Mouse (Mus musculus) lung, adult 2 months (tissue): ENCODE measurements around the gene Arnt2. TPM values are rescaled to one million over a fixed set of nuclear protein-coding genes. Genes with fewer than 3 reads are reported as not detected.

Experiments used
- DNase-seq: peaks from one replicate; pipeline ENCODE4 v3.0.0; 2022
- H3K4me1 ChIP-seq: fragments of 200-500 bp; 2 replicates; pipeline ENCODE4 v1.6.1; 2011; ENCODE audit warnings: low read length; ENCODE audit not compliant: control insufficient read depth, insufficient read depth
- H3K4me3 ChIP-seq: fragments of 200-500 bp; replicated peaks from 2 replicates; pipeline ENCODE3; 2011; ENCODE audit warnings: low read depth, mild to moderate bottlenecking, control low read depth, low read length; ENCODE audit errors: extremely low read depth
- CTCF ChIP-seq: fragments of 200-500 bp; IDR thresholded peaks from 2 replicates; pipeline ENCODE4 v1.5.1; 2011; ENCODE audit warnings: mild to moderate bottlenecking, low read length, control low read depth; ENCODE audit not compliant: insufficient read depth
- POLR2A ChIP-seq: fragments of 200-500 bp; IDR thresholded peaks from 2 replicates; pipeline ENCODE4 v1.6.1; 2011; ENCODE audit warnings: low read depth, mild to moderate bottlenecking, control low read depth, low read length, borderline replicate concordance; ENCODE audit errors: extremely low read depth
- WGBS: fragments of 180-500 bp; shearing (Covaris S2); methylation state at CpG from one replicate; pipeline ENCODE4 v1.1.7; 2018; 5-methylcytosine and 5-hydroxymethylcytosine counted together
- polyA plus RNA-seq: library from polyadenylated mRNA; depleted of rRNA; stranded (reverse); fragments of >200 nt; gene quantifications from 2 replicates; pipeline ENCODE4 v1.2.3, GENCODE M21; 2012; rRNA removed

Arnt2 gene
- polyA plus RNA-seq, 1 experiment: 0.43 TPM

DNA sequence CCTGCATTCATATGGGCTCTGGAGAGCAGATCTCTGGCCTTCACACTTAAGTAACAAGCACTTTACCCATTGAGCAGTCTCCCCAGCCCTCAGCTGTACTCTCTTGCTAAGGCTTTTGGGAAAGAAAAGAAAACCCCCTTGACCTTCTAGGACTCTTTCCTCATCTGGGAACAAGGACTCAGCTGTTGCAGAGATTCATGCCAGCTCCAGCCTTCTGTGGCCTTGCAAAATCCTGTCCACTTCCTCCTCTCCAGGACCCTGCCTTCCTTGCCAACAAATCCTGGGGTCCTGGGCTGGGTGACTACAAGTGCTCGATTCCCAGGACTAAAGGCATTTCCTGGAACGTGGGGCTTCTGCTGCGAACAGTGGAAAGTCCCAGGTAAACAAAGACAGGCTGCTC, 169.6 kb downstream of the Arnt2 start:
- WGBS: 20% methylated on average over 3 of the region's 3 CpGs
- no peak for TF ChIP-seq POLR2A
- Histone ChIP-seq H3K4me3 (no peak overlapping the region), H3K4me1 (peaks cover 5% of the 10 kb centered on the region; the same call in 1 of the 2 replicates)
- no peak for DNase-seq

DNA sequence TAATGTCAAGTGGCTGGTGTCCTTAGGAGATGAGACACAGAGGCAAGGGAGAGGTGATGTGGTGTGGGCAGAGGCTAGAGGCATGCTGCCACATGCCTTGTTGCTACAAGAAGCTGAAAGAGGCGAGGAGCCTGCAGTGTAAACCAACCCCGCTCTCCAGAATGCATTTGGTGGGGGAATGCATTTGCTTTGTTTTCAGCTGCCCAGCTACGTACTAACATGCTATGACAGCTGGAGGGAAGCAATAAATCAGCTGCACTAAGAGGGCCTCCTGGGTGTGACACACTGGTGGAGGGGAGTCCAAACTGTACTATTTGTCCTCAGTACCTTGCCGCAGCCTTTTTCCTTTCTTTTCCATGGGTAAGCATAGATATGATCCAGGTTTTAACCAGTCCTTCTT, 172.3 kb downstream of the Arnt2 start:
- WGBS: 38% methylated on average over 4 of the region's 4 CpGs
- TF ChIP-seq POLR2A: no peak
- TF ChIP-seq CTCF: no peak
- peaks cover 5% of the 10 kb centered on the region; the same call in 1 of the 2 replicates for H3K4me1 ChIP-seq
- H3K4me3 ChIP-seq: no peak overlapping the region
- DNase-seq: no peak

DNA sequence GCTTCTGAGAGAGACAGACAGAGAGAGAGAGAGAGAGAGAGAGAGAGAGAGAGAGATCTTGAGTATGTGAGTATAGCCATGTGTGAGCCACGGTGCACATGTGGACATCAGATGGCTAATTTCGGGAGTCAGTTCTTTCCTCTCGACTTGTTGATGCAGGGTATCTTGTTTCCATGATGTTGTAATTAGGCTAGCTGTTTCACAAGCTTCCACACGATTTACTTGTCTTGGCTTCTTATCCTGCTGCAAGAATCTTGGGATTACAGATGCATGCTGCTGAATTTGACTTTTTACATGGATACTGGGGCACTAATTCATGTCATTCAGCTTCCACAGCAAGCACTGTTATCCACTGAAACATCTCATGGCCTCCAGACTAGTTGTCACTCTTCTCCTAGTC, 178.6 kb downstream of the Arnt2 start:
- no peak overlapping the region for H3K4me3 ChIP-seq
- WGBS: 67% methylated on average over 4 of the region's 4 CpGs
- TF ChIP-seq POLR2A: no peak
- no peak for TF ChIP-seq CTCF
- DNase-seq: no peak
- H3K4me1 ChIP-seq: peaks cover 2% of the 10 kb centered on the region; the same call in 1 of the 2 replicates

DNA sequence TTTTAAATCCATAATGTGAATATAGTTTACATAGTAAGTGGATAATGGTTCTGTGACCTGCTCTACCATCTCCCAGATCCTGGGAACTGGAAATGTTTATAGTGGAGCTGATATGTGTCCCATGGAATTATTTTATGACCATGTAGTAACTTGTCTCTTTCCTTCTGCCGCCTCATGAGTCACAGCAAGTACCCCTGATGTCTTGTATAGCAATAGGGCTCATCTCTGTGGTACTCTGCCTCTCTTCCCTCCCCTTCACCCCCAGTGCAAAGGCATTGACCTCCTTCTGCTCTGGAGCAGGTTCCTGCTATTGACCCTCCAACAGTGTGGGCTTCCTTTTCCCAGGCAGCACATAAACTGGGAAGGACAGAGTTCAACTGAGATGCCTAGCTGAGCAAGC, 182.3 kb downstream of the Arnt2 start:
- WGBS: 88% methylated on average over 1 of the region's 1 CpGs
- no peak for DNase-seq
- peaks cover 2% of the 10 kb centered on the region; the same call in 1 of the 2 replicates for H3K4me1 ChIP-seq
- H3K4me3 ChIP-seq: no peak overlapping the region
- TF ChIP-seq POLR2A (no peak), CTCF (no peak)

DNA sequence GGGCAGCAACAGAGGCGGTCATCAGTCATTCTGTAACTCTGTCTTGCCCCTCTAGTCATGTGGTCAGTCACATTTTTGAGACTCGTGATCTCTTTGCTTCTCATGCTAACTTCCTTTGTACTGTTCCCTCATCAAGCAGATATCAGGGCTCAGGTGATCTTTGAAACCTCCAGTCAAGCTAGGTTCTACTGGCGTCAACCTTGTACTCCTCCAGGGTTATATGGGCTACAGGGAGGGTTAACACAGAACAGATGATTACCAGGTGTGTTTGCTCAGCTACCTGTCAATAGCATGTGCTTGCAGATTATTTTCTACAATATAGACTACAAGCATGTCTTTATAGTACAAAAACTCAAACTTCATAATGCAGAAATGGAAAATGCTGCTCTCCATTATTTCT, 183.1 kb downstream of the Arnt2 start:
- H3K4me3 ChIP-seq: no peak overlapping the region
- H3K4me1 ChIP-seq: peaks cover 2% of the 10 kb centered on the region; the same call in 1 of the 2 replicates
- WGBS: 93% methylated on average over 3 of the region's 3 CpGs
- no peak for TF ChIP-seq CTCF
- no peak for DNase-seq

DNA sequence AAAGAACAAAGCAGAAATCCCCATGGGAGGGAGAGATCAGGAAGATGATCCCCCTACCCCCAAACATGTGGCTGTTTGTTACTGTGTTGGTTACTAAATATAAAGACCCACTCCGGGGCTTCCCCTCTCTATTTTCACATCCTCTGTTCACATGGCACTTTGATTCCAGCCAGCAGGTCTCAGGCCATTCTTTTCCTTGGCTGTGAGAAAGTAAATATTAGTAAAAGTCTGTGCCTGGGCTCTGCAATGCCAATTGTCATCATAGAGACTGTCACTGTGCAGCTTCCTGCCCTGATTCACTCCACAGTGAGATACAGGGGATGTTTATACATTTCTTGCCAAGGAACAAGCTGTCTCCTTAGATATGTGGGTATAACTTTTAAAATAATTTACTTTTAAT, 197.9 kb downstream of the Arnt2 start:
- DNase-seq: no peak
- WGBS: 24% methylated on average over 1 of the region's 1 CpGs
- Histone ChIP-seq H3K4me1 (peaks cover 13% of the 10 kb centered on the region), H3K4me3 (no peak overlapping the region)
- TF ChIP-seq POLR2A (no peak), CTCF (no peak)

DNA sequence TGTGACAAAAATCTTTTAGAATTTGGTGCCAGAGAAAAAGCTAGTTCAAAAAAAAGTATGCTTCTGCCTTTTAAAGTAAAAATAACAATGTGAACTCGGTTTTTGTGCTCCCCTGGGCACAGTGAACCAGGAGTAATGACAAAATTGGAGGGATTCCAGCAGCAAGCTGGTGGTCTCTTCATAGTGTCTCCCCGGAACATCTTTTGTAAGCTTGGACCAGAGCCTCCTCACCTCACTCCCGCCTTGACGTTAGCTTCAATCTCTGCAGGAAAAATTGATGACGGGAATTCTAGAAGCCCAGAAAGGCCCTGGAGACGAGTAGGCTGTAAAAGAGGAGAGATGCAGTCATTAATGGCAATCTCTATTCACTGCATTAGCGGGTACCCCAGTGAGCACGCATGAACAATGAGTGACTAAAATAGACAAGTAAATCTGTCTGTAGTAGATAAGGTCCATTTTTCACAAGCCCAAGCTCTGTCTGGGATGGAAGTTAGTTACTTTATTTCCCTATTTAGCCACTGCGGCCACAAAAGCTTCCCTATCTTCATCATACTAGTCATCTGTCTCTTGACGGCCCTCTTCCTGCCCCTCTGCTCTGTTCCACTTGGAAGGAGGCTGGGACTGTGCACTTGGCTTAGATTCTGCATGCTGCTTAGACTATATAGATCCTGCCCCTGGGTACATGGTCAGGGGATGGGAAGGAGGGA, 199.2 kb downstream of the Arnt2 start:
- peaks cover 13% of the 10 kb centered on the region for H3K4me1 ChIP-seq
- WGBS: 42% methylated on average over 10 of the region's 10 CpGs
- H3K4me3 ChIP-seq: no peak overlapping the region
- no peak for DNase-seq
- no peak for TF ChIP-seq POLR2A
- TF ChIP-seq CTCF: no peak

DNA sequence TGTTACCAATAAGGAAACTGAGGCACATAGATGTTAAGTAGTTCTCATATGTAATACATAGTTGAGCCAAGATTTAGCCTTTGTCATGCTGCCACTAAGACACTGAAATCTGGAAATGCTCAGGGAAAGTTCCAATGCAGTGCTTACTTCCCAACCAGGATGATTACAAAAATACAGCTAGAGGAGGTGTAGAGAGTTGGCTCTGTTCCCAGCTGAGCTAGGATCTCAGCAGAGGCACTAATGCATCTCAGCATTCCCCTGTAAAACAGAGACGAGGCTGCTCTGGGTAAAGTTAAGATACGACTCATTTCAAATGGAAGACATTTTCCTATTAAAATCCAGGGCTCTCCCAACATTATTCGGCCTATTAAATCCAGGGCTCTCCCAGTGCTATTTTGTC, 206.0 kb downstream of the Arnt2 start:
- TF ChIP-seq CTCF (no peak), POLR2A (no peak)
- no peak for DNase-seq
- 54% methylated on average over 3 of the region's 3 CpGs for WGBS
- H3K4me1 ChIP-seq: peaks cover 4% of the 10 kb centered on the region; the same call in 1 of the 2 replicates
- no peak overlapping the region for H3K4me3 ChIP-seq

DNA sequence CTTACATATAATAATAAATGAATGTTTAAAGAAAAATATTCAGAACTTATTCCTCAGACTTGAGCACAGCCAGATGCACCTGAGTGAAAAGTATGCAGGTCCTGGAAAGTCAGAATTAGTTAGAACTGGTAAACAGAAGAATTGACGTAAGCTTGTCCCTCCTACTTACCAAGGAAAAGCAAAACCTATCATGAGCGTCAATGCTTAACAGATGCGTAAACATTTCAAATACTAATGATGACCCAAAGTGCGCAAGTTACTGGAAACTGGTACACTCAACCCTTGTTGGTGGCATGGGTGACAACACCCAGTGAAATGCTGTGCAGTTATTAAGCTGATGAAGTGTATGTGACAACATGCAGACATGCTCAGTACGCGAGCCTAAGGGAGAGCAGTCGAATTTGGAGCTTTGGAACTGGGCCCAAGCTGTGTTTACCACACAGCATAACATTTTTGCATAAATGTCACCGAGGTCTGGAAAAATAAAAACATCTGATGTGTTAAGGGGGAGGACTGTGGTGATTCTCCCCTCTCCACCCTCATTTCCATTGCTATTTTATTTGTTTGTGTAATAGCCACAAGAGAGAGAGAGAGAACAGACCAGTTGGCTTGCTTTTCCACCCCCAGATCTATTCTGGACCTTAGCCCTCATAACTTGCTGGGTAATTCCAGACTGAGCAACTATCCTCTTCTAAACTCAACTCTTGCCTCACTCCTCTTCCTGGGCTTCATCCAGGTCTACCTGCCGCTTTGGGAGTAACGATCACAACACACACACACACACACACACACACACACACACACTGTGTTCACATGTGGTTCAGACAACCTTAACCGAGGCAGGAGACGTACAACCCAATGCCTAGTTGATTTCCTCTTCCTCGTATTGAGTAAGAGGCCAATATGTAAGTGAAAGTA, 208.6 kb downstream of the Arnt2 start:
- TF ChIP-seq CTCF (no peak), POLR2A (no peak)
- Histone ChIP-seq H3K4me3 (no peak overlapping the region), H3K4me1 (peaks cover 4% of the 10 kb centered on the region; the same call in 1 of the 2 replicates)
- 69% methylated on average over 13 of the region's 13 CpGs for WGBS
- DNase-seq: no peak

DNA sequence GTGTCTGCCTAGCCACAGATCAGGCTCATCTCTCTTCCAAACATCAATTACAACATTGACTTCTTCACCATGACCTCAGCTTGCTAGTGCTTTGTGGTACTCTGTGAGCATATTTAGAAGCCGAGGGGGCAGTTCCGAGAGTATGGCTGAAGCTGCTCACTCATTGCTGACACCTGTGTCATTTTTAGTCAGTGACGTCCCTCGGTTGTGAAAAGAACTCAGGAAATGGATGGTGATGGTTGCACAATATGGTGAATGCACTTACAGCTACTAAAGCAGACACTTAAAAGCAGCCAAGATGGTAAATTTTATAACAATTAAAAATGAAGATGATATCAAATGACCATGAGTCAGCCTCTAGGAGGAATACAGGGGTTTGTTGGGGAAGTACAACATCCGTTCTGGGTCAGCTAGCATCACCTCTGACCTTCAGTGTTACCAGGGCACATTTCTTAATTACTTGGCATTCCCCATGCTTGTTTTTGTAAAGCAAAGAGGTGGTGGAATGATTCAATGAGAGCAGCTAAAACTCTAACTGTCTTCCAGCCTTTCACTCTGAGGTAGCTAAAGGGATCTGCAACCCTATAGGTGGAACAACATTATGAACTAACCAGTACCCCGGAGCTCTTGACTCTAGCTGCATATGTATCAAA, 212.6 kb downstream of the Arnt2 start:
- no peak for TF ChIP-seq POLR2A
- no peak for TF ChIP-seq CTCF
- WGBS: 77% methylated on average over 6 of the region's 6 CpGs
- Histone ChIP-seq H3K4me3 (no peak overlapping the region), H3K4me1 (no peaks in the 10 kb centered on the region)
- no peak for DNase-seq

Other genes starting within 250 kb of the Arnt2 start
- 0.93 and 2.2 TPM in 2 replicates for gene Gm2115, start 118.8 kb upstream of the Arnt2 start, polyA plus RNA-seq
- 46.4 and 51.1 TPM in 2 replicates for gene Fah, start 196.5 kb upstream of the Arnt2 start, polyA plus RNA-seq